Mouse (Mus musculus) mouse trophoblast stem cell (cell line): Measurements from ENCODE around the gene Retreg3.

Source experiments
- in situ Hi-C, 2 experiments: fragments of 300-500 bp; cut with MseI, MboI; formaldehyde crosslinking; loops; 2 replicates in 1 of 2; 3 replicates in 1 of 2; pipeline ENCODE4 v1.15.1; 2025

Retreg3 gene

DNA sequence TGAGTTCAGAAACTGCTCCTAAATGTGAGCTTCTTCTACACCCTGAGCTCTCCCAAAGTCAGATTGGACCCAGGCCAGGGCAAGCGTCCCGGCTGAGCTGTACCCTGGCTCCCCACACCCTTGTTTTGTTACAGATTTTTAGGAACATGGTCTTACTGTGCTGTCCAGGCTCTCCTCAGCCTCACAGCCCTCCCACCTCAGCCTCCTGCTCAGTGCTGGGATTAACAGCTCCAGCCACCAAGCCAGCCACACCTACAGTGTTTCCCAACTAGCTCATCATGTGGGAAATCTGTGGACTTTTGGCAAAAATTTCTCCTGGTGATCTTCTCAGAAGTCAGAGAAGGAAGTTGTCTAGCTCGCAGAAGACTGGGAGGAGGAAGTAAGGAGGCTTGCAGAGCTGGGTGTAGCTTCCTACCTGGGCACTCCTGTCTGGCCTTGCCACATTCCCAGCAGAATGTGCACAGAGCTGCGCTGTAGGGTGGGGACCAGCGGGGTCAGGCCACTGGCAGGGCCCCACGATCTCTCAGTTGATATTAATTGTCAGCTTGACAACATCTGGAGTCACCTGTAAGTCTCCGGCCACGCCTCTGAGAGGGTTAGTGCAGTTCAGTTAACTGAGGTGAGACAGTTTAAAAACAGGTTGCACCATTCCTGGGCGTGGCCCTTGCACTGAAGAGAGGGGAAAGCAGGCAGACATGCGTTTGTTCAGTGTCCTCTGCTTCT is 66.8 kb downstream of the Retreg3 start:
- in situ Hi-C loops = no loop called here

DNA sequence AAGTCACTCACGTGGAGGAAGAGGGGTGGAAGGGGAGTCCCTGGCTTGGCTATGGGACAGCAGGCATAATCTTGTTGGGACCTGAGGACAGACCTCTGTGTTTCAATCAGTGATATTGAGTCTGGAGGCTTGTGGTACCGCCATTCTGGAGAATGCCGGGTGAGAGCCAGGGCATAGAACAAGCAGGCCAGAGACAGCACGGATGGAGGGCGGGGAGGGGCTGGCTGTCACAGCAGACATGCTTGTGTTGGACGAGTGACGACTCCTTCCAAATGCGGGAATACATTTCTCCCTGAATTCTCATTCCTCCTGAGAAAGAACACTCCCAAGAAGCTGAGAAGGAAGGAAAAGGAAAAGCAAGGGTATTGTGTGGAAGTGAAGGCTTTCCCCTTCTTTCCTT is 68.1 kb downstream of the Retreg3 start:
- in situ Hi-C loops = no loop called here

- in situ Hi-C loops = no loop called here
These were observed 68.6 kb downstream of the Retreg3 start for GRCm38 (mm10) chr11:101051051-101051493.

DNA sequence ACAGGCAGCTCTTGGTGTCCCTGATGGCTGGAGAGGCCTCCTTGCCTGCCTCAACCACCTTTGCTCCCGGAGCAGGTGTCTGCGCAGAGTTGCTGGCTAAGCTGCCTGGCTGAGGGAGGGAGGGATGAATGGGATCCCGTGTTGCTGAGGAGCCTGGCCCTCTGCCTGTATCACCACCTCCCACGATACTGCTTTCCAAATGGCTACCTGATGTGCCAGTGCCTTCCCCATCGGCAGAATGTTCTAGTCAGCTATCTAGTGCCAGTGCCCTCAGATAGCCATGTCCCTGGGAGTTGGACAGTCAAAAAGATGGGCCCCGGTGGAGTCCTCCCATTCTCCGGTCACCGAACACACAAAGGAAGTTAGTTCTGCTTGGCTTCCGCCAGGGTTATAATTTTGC is 69.3 kb downstream of the Retreg3 start:
- in situ Hi-C loops = no loop called here

GRCm38 (mm10) chr11:101047502-101047901 is 72.2 kb downstream of the Retreg3 start:
- in situ Hi-C loops = no loop called here

DNA sequence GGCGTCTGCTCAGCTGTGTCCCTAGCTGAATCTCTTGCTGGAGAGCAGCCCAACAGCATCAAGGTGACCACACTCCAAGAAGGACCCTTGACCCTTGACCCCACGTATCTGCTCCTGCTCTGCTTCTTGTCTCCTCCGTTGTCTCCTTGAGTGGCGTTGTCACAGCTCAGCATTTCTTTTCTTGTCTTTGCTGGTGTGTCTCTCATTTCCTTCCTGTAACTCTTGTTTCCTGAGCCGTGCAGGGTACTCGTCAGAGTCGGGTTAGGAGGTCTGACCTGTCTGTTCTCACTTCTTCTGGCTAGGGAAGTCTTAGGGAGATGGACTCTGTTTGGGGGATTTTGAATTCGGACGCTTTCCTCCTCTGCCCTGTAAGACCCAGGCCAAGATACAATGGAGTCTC is 73.3 kb downstream of the Retreg3 start:
- in situ Hi-C loops = no loop called here
